Mouse (Mus musculus) monocyte, adult 5-6 weeks (primary cell): ENCODE data around the gene Dzip1. TPM values are rescaled to one million over a fixed set of nuclear protein-coding genes. Genes with fewer than 3 reads are reported as not detected.

Source experiments
- ATAC-seq: fragments of 153-309, 156-312 bp; replicated peaks from 2 replicates; pipeline ENCODE4 v1.8.0; 2017; ENCODE audit warnings: mild to moderate bottlenecking; ENCODE audit not compliant: low TSS enrichment, insufficient number of reproducible peaks, severe bottlenecking, poor library complexity, low FRiP score
- total RNA-seq: library from RNA; stranded (forward); fragments of 200-1000, 200-491, 200-594 nt; gene quantifications from 3 replicates; pipeline ENCODE4 v1.2.3, GENCODE M21; 2017

The Dzip1 gene
- total RNA-seq, 1 experiment from 2014 or later: 0.67 TPM

DNA sequence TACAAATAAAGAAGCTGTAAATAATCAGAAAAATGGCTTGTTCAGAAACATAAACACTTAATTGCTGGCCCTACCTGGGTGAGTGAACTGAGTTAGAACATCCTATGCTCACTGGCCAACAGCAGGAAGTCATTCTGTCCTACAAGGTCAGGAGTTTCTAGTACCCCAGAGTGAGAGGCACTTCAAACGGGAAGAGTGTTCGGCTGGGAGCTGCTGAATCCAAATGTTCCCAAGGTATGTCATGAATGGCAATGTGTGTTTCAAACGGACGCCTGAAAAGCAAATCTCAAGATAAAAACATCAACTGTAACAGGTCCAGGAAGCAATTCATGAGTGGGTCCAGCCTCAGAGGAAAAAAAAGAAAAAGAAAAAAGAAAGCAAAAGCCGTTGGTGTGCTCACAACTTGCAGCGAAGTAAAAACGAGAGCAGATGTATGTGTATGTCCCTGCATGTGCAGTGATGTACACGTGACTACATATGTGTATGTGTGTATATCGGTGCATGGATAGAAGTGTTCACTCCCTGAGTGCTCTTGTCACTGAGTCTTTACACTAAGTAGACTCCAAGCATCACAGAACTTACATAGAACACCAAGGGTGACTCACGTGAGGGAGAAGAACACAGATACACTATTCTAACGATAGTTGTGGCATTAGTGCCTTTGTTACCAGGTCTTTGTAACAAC lies 75.1 kb downstream of the Dzip1 start:
- ATAC-seq: no peak

DNA sequence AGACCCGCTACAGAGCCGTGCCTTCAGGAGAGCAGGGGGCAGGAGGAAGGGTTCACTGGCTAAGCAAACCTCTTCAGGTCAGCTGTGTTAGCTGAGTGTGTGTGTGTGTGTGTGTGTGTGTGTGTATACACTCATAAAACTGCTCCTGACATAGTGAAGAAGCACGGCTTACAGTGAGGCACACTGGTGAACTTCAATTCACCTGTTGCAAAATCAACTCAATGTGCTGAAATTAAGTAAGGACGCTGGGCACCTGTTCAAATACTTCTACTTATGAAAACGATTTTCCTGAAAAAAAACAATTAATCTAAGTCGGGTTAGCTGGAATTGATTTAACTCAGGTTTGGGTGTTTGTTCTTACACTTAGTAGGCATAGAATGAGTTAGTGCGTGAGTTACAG lies 77.1 kb downstream of the Dzip1 start:
- no peak for ATAC-seq

DNA sequence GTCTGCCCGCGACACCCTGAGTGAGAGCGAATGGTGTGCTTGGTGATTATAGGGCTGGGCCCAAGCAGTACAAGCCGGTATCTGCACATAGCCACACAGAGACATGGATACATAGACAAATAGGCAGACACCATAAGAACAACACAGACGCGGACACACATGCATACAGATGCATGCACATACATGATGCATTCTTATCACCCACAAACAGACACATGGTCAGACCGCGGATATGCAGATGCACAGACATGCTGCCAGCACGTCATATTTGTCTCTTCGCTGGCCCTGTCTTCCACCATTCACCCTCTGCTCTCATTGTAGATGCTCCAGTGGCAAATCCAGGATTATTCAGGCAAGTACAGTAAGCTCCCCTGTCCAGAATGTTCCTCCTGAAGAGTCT lies 78.4 kb downstream of the Dzip1 start:
- no peak for ATAC-seq

DNA sequence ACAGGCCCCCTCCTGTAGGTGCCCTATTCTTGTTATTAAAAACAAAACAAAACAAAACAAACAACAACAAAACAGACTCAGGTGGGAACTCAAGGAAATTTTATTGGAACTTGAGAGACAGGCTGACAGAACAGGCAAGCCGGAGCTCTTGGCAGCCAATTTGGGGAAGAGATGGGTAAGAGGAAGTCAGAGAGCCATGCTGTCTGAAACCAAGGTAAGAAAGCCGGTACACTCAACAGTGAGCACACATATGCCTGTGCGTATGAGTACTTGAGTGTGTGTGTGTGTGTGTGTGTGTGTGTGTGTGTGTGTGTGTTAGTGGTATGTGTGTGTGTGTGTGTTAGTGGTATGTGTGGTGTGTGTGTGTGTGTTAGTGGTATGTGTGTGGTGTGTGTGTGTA lies 82.9 kb downstream of the Dzip1 start:
- no peak for ATAC-seq

DNA sequence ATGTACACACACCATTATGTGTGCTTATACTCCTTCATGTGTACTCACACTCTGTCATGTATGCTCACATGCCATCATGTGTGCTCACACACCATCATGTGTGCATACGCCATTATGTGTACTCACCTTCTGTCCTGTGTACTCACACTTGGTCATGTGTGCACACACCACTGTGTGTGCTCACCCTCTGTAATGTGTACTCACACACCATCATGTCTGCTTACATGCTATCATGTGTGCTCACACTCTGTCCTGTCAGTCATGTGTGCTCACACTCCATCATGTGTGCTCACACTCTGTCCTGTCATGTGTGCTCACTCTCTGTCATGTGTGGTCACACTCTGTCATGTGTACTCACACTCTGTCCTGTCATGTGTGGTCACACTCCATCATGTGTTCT lies 85.2 kb downstream of the Dzip1 start:
- ATAC-seq: 0 out of 2 replicates have a peak, but pooled peaks have one; percentile 30

DNA sequence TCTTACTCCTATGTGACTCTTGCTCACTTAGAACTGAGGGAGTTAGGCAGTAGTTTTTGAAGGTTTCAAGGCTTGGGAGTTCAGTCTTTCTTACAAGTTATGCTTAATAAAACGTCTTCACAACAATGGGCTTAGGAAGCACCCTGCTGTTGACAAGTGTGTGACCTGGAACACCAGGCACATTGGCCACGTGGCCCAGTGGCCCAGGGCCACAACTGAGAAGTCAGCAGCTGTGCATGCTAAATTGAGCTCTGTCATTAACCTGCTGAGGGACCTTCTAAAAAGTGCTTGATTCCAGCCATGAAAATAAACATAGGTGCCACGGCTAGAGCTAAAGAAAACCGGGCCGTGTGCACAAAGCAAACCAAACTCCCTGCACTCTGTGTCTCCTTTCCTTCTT lies 85.8 kb downstream of the Dzip1 start:
- no peak for ATAC-seq

DNA sequence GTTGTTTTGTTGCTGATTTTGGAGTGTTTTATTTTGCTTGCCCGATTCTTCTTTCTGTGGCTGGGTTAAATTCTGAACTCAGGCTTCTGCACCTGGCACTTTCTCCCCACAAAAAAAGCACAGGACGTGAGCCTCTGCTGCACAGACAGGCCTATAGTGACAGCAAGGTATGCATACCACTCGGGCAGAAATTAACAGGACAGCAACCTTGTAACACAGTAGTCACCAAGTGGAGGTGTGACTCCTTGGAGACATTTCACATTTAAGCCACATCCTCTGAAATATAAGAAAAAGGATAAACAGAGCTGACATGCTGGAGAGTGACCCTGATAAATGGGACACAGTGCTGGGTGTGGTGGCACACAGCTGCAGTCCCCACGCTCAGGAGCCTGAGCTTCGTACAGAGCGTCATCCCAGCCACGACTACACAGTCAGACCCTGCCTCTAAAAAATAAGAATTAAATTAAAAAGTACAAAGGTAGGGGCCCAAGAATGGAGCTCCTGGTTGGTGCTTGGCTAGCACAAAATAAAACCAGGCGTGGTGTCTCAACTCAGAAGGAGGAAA lies 86.6 kb downstream of the Dzip1 start:
- ATAC-seq: no peak

DNA sequence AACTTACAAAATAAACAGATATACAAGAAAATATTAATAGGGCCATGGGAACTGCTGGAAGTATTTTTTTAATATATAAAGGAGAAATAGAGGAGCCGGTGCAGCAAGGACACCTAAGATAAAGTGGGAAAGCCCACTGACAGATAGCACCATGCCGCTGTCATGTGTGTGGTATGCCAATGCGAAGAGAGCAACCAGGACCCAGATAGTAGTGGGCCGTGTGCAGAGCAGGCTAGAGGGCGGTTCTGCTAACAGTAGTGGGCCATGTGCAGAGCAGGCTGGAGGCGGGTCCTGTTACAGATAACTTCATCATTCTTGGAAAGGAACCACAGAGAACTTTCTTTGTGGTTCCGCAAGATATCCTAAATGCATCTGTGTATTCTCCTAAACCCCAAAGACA lies 88.5 kb downstream of the Dzip1 start:
- no peak for ATAC-seq

DNA sequence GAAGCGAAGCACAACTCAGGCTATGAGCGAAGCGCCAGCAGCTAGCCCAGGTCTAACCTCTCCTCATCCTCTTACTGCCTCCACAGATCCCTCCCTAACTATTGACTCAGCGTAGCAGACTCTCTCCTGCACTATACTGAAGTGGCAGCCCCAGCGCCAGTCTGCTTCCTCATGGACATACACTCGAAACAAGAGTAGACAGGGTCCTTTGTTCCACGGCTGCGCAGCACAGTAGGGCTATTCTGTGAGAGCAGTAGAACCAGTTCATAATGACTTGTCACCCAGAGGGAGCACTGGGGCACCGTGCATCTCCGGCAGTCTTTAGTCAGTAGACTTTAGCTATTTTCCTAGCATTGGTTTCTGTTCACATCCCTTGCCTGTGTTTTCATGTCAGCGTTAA lies 89.1 kb downstream of the Dzip1 start:
- no peak for ATAC-seq

DNA sequence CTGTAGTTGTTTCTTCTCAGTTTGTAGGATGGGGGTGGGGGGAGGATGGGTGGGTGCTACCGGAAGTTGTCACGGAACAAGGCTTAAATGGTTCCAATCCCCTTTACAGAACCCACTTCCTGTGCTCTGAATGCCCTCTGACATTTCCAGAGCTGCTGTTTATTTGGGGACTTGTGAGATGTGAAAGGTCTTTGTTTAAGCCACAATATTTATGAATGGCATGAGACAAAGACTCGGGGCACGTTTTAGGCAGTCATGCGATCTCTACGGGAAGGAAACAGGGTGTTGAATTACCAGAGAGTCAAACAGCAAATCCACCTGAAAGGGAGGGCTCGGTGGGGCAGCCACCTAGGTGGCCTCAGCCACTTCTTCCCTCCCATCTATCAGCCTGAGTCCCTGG lies 90.9 kb downstream of the Dzip1 start:
- 0 out of 2 replicates have a peak, but pooled peaks have one; percentile 47 for ATAC-seq

DNA sequence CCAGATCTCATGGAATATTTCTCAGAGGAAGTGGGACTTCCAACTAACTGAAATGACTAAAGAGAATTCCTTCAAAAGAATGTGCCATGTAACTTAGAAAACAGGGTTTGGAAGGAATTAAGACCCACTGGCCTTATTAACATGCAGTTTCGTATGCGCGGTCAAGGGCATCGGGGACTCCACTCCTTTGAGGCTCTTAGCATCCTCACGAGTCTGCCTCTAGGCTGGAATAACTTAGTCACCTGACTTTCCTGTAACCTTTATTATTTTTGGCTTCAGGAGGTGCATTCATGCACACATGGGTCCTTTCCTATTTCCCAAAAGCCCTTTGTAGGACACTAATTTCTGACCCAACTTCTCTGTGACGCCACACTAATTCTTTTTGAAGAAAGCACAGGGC lies 92.0 kb downstream of the Dzip1 start:
- ATAC-seq: no peak

DNA sequence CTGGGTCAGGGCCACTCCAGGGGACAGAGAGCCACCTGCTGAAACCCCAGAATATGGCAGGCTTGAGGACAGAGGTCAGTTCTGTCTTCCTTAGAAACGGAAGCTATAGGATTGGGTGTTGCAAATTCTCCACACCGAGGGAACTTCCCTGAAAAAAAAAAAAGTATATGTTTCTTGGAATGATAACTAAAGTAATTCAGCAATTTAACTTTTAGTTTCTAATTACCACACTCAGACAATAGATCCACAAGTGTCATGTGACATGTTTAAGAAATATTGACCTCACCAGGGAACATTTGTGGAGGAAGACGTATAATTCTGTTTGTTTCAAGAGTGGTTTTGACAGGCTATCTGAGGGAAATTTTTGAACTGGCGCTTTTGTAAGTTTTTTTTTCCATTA lies 93.7 kb downstream of the Dzip1 start:
- ATAC-seq: no peak

DNA sequence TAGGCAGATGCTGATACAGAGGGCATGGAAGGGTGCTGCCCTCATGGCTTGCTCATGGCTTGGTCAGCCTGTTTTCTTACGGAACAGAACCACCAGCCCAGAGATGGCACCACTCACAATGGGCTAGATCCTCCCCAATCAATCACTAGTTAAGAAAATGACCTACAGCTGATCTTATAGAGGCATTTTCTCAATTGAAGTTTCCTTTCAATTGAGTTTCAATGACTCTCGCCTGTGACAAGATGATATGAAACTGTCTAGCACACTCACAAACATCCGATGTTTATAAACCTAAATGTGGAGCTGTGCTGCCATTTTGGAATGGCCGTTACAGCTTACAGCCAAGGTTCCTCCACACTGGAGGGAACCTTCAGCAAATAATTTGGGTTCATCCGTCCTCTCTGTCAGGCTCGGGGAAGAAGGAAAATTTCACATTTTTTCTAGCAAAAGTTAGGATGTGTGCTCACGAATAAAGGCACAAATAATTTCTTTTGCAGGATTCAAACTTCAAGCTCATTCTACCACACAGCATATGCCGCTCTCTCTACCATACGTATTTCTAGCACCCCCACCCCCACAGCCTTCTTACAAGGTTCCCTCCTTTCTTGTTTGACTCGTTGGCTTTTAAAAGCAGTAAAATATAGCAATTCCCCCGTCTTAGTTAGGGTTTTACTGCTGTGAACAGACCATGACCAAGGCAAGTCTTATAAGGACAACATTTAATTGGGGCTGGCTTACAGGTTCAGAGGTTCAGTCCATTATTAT lies 95.7 kb downstream of the Dzip1 start:
- ATAC-seq: no peak

DNA sequence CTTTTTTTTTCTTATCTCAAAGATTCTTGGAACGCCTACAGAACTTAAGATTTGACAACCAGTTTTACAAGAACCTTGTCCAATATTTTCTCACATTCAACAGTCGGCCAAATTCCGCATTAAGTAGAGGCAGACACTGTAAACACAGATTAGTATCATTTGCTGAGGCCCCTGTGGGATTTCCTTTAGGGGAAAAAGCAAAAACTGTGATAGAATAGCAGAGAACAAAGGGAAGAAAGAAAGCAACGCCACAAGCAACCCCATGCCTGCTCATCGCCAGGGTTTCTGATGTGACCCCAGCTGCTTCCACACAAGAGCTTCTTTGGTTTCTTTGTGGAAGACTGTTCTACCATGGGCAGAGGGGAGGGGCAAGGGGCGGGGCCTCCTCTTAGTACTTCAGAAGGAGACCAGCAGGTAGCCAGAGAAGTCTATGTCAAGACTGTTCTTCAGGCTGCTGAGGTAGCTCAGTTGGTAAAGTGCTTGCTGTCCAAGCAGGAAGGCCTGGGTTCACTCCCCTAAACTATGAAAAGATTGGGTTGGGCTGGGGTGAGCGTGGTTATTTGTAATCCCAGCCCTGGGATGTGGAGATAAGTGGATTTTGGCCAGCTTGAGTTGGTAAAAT lies 97.9 kb downstream of the Dzip1 start:
- no peak for ATAC-seq

DNA sequence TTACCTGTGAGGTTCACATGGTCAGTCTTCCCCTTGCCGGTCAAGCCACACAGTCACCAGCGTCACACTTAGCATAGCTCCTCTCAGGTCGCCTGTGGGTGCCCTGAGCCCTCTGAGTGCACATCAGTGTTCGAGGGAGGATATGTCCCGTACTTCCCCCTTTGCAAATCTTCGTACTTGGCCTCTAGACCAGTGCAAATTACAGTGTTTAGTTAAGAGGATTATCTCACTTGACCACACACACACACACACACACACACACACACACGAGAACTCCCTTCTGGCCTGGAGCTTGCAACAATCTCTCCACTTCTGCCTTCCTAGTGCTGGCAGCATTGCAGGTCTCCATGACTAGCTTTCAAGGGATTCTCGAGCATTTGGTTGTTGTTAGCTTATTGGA lies 98.9 kb downstream of the Dzip1 start:
- ATAC-seq: no peak; the same call in 1 of the 2 replicates

Other genes starting within 250 kb of the Dzip1 start
- 11.1 to 14.9 TPM (median 14.3 TPM) in 3 replicates for gene Abcc4, start 219.2 kb downstream of the Dzip1 start, total RNA-seq
- gene Cldn10, start 137.6 kb downstream of the Dzip1 start, total RNA-seq: 0.29 TPM in 1 of 3 replicates, not detected in the others
- gene Dnajc3, start 12.5 kb upstream of the Dzip1 start, total RNA-seq: 73.5 to 105 TPM (median 85.8 TPM) in 3 replicates
- 4.1 to 9.2 TPM (median 4.9 TPM) in 3 replicates for gene Uggt2, start 174.0 kb upstream of the Dzip1 start, total RNA-seq
- not detected in 3 replicates for gene Hs6st3, start 212.9 kb upstream of the Dzip1 start, total RNA-seq